Comparison of ENCODE assay signal across 7 mouse cellular contexts in genomic region chr8:4677265-4678217, GRCm38 (mm10).
DNase-seq lines count a peak whose midpoint lies in the region; ATAC-seq lines count a peak whose summit lies in the region.

No protein-coding gene starts in this region.

- peak overlapping the region; percentile 72 for H3K9ac ChIP-seq in intestine, embryonic 15.5 days

- no peaks in the 10 kb centered on the region for H3K9me3 ChIP-seq in intestine, embryonic 15.5 days
- peaks cover 19% of the 10 kb centered on the region; the same call in 1 of the 2 replicates for H3K9me3 ChIP-seq in midbrain, embryonic 10.5 days (replicated peaks)

- H3K36me3 ChIP-seq in intestine, embryonic 15.5 days = no peaks in the 10 kb centered on the region
- no peaks in the 10 kb centered on the region for H3K36me3 ChIP-seq in midbrain, embryonic 10.5 days

- peak overlapping the region; percentile 70 for H3K4me3 ChIP-seq in intestine, embryonic 15.5 days (replicated peaks)
- peak overlapping the region; percentile 72 for H3K4me3 ChIP-seq in midbrain, embryonic 10.5 days

- peak; percentile 96 for ATAC-seq in intestine, embryonic 15.5 days

- H3K27me3 ChIP-seq in intestine, embryonic 15.5 days (replicated peaks) = no peaks in the 10 kb centered on the region
- H3K27me3 ChIP-seq in midbrain, embryonic 10.5 days (ENCODE audit: low read depth, poor library complexity, severe bottlenecking) = no peaks in the 10 kb centered on the region

- H3K4me2 ChIP-seq in intestine, embryonic 15.5 days (replicated peaks) = peak overlapping the region; percentile 72

- peak; percentile 98 for DNase-seq in adrenal gland, adult 2 months
- peak; percentile 93 for DNase-seq in embryo, embryonic 11.5 days (ENCODE audit: low read depth, low spot score)
- DNase-seq in gastrocnemius, postnatal 36 days = peak; percentile 95 to 97
- peak; percentile 97 to 100 for DNase-seq in left cerebral cortex, postnatal 25 days (ENCODE audit: low spot score in 2 of 2)
- DNase-seq in midbrain, embryonic 10.5 days (ENCODE audit: low spot score) = peak; percentile 97
- peak; percentile 99 for DNase-seq in right cerebral cortex, postnatal 4 days

- H3K4me1 ChIP-seq in intestine, embryonic 15.5 days (replicated peaks) = no peaks in the 10 kb centered on the region
- peaks cover 10% of the 10 kb centered on the region for H3K4me1 ChIP-seq in midbrain, embryonic 10.5 days

- intact Hi-C loops in gastrocnemius, postnatal 36 days (cut with DNase I) = loop anchor here (5.0 kb wide), 2 partner anchors 65 to 100 kb away; partner anchors contain the start of genes Shcbp1 and Zfp958
- intact Hi-C loops in left cerebral cortex, postnatal 25 days (cut with DNase I) = loop anchor here (5.0 kb wide), 4 partner anchors 65 to 420 kb away; partner anchors contain the start of genes Ctxn1, Shcbp1 and Zfp958

- H3K27ac ChIP-seq in intestine, embryonic 15.5 days = peak overlapping the region; percentile 99
- H3K27ac ChIP-seq in midbrain, embryonic 10.5 days (replicated peaks) = peak overlapping the region; percentile 95

- under 1% methylated on average over 72 of the region's 72 CpGs for WGBS in intestine, embryonic 15.5 days
- under 1% methylated on average over 72 of the region's 72 CpGs for WGBS in midbrain, embryonic 10.5 days

Comparison
In these comparisons a context has a peak if more than half of its experiments do, and no peak if none do; other contexts are left out.
1. Peak in every context shown above with its lines: DNase-seq, ATAC-seq, H3K4me3 ChIP-seq and H3K27ac ChIP-seq.